Mouse (Mus musculus): ENCODE measurements around the gene Myh3.

The Myh3 gene

GRCm38 (mm10) chr11:67143863-67144498, 65.9 kb downstream of the Myh3 start:
- DNase-seq (ENCODE audit: low spot score in 2 of 2): no peak

- no peak for DNase-seq (ENCODE audit: low spot score in 2 of 2)
These were observed 66.6 kb downstream of the Myh3 start for GRCm38 (mm10) chr11:67144559-67145265.

- DNase-seq (ENCODE audit: low spot score in 2 of 2): no peak
These were observed 67.6 kb downstream of the Myh3 start for GRCm38 (mm10) chr11:67145482-67146408.

GRCm38 (mm10) chr11:67146409-67147282, 68.5 kb downstream of the Myh3 start:
- no peak for DNase-seq (ENCODE audit: low spot score in 2 of 2)

- DNase-seq (ENCODE audit: low spot score in 2 of 2): no peak
These were observed 69.3 kb downstream of the Myh3 start for GRCm38 (mm10) chr11:67147283-67147921.

GRCm38 (mm10) chr11:67148286-67149012, 70.3 kb downstream of the Myh3 start:
- DNase-seq (ENCODE audit: low spot score in 2 of 2): no peak

- no peak for DNase-seq (ENCODE audit: low spot score in 2 of 2)
These were observed 72.1 kb downstream of the Myh3 start for GRCm38 (mm10) chr11:67150237-67150636.

GRCm38 (mm10) chr11:67151159-67151558, 73.1 kb downstream of the Myh3 start:
- no peak for DNase-seq (ENCODE audit: low spot score in 2 of 2)

All from urinary bladder, postnatal 36 days (tissue).